Mouse (Mus musculus) stomach, postnatal 0 days (tissue): ENCODE measurements around the gene Mlkl. TPM values are rescaled to one million over a fixed set of nuclear protein-coding genes. Genes with fewer than 3 reads are reported as not detected.
A peak's percentile ranks its signal among the peaks of the same experiment; 100 is the strongest.

Experiments
- ATAC-seq: fragments of 200-750 bp; cut with Nextera tagmentation; 2 replicates; pipeline ENCODE4 v1.8.0; 2017; ENCODE audit not compliant: low FRiP score, low TSS enrichment
- DNase-seq: peaks from one replicate; pipeline ENCODE4 v3.0.0-alpha.2; 2016; ENCODE audit warnings: low spot score
- H3K27ac ChIP-seq: fragments of 300-500 bp; sonication (generic); replicated peaks from 2 replicates; pipeline ENCODE4 v1.5.1; 2014; ENCODE audit warnings: mild to moderate bottlenecking, control low read depth
- H3K27me3 ChIP-seq: fragments of 300-500 bp; sonication (generic); 2 replicates; pipeline ENCODE4 v1.6.1; 2014; ENCODE audit warnings: low read length; ENCODE audit not compliant: control insufficient read depth, insufficient read depth
- H3K36me3 ChIP-seq: fragments of 300-500 bp; sonication (generic); 2 replicates; pipeline ENCODE4 v1.6.1; 2014; ENCODE audit warnings: low read length, mixed read lengths; ENCODE audit not compliant: control insufficient read depth, insufficient read depth
- H3K4me1 ChIP-seq: fragments of 300-500 bp; sonication (generic); replicated peaks from 2 replicates; pipeline ENCODE4 v1.6.1; 2014; ENCODE audit warnings: antibody characterized with exemption; ENCODE audit not compliant: control insufficient read depth, insufficient read depth
- H3K4me2 ChIP-seq: fragments of 300-500 bp; sonication (generic); replicated peaks from 2 replicates; pipeline ENCODE4 v1.6.1; 2014; ENCODE audit warnings: low read depth, mild to moderate bottlenecking, control low read depth, moderate library complexity
- H3K4me3 ChIP-seq: fragments of 300-500 bp; sonication (generic); 2 replicates; pipeline ENCODE4 v1.5.1; 2014; ENCODE audit warnings: low read depth, low read length, control low read depth
- H3K9ac ChIP-seq: fragments of 300-500 bp; sonication (generic); 2 replicates; pipeline ENCODE4 v1.6.1; 2014; ENCODE audit warnings: mild to moderate bottlenecking, low read length, control low read depth, mixed read lengths
- H3K9me3 ChIP-seq: fragments of 300-500 bp; sonication (generic); 2 replicates; pipeline ENCODE4 v1.6.1; 2016; ENCODE audit warnings: low read length; ENCODE audit not compliant: control insufficient read depth
- CTCF ChIP-seq: IDR thresholded peaks from 2 replicates; pipeline ENCODE4 v1.5.1; 2016; ENCODE audit warnings: antibody characterized with exemption, low read depth, mild to moderate bottlenecking, moderate library complexity
- EP300 ChIP-seq: optimal IDR thresholded peaks from 2 replicates; pipeline ENCODE3; 2016; ENCODE audit warnings: antibody characterized with exemption
- WGBS: fragments of 180-500 bp; shearing (Covaris S2); extraction: QIAGEN DNeasy Blood & Tissue Kit; methylation state at CpG from one replicate; pipeline ENCODE4 v1.1.7; 2014; 5-methylcytosine and 5-hydroxymethylcytosine counted together
- polyA plus RNA-seq: library from polyadenylated mRNA; unstranded; fragments of >200 nt; fragmentation: Nextera tagmentation; extraction: Ambion mirVana; gene quantifications from 2 replicates; pipeline ENCODE4 v1.2.1, GENCODE M21; 2015

Gene Mlkl
- 4.4 and 4.8 TPM in 2 replicates for polyA plus RNA-seq

- H3K4me1 ChIP-seq: no peaks in the 10 kb centered on the region
- DNase-seq (peak; percentile 76), ATAC-seq (peak; percentile 63)
- H3K27ac ChIP-seq: peak within 1 kb of the TSS; percentile 31; the same call in 1 of the 2 replicates
- H3K9me3 ChIP-seq: no peaks in the 10 kb centered on the region
- H3K27me3 ChIP-seq: no peaks in the 10 kb centered on the region
- no peak for TF ChIP-seq CTCF
- TF ChIP-seq EP300: no peak
- WGBS: under 1% methylated on average over 29 of the region's 29 CpGs
- peak within 1 kb of the TSS; percentile 57 for H3K9ac ChIP-seq
- H3K4me2 ChIP-seq: peak within 1 kb of the TSS; percentile 82
- H3K36me3 ChIP-seq: no peaks in the 10 kb centered on the region
- peak within 1 kb of the TSS; percentile 54 for H3K4me3 ChIP-seq
These were observed at the start of gene Mlkl for GRCm38 (mm10) chr8:111337890-111338347. Gene Mlkl (minus strand): TSS chr8:111338177.

- no peak overlapping the region for H3K27ac ChIP-seq
- no peaks in the 10 kb centered on the region for H3K4me1 ChIP-seq
- H3K36me3 ChIP-seq: no peaks in the 10 kb centered on the region
- H3K4me3 ChIP-seq: no peak overlapping the region
- no peaks in the 10 kb centered on the region for H3K27me3 ChIP-seq
- no peak overlapping the region for H3K4me2 ChIP-seq
- no peak for TF ChIP-seq CTCF
- no peak for TF ChIP-seq EP300
- DNase-seq (no peak), ATAC-seq (no peak)
- H3K9ac ChIP-seq: no peak overlapping the region
- WGBS: 28% methylated on average over 9 of the region's 9 CpGs
- H3K9me3 ChIP-seq: no peaks in the 10 kb centered on the region
These were observed 47.9 kb upstream of the Mlkl start for GRCm38 (mm10) chr8:111385915-111386314.

- DNase-seq (no peak), ATAC-seq (0 out of 2 replicates have a peak, but pooled peaks have one; percentile 67)
- Histone ChIP-seq H3K9me3 (no peaks in the 10 kb centered on the region), H3K4me3 (no peak overlapping the region), H3K4me2 (no peak overlapping the region), H3K4me1 (no peaks in the 10 kb centered on the region), H3K36me3 (no peaks in the 10 kb centered on the region), H3K27me3 (no peaks in the 10 kb centered on the region), H3K9ac (no peak overlapping the region), H3K27ac (no peak overlapping the region)
- 32% methylated on average over 2 of the region's 2 CpGs for WGBS
- TF ChIP-seq CTCF (no peak), EP300 (no peak)
These were observed 46.7 kb upstream of the Mlkl start for GRCm38 (mm10) chr8:111384628-111385027.

- DNase-seq (no peak), ATAC-seq (no peak)
- no peak overlapping the region for H3K27ac ChIP-seq
- no peaks in the 10 kb centered on the region for H3K9me3 ChIP-seq
- no peaks in the 10 kb centered on the region for H3K27me3 ChIP-seq
- no peak overlapping the region for H3K4me2 ChIP-seq
- no peaks in the 10 kb centered on the region for H3K36me3 ChIP-seq
- H3K4me1 ChIP-seq: no peaks in the 10 kb centered on the region; the same call in 1 of the 2 replicates
- no peak overlapping the region for H3K4me3 ChIP-seq
- H3K9ac ChIP-seq: no peak overlapping the region
- WGBS: 61% methylated on average over 6 of the region's 6 CpGs
- TF ChIP-seq CTCF: no peak
- TF ChIP-seq EP300: no peak
These were observed 37.2 kb upstream of the Mlkl start for GRCm38 (mm10) chr8:111375192-111375591.

GRCm38 (mm10) chr8:111369711-111370110 lies 31.7 kb upstream of the Mlkl start:
- WGBS: 65% methylated on average over 9 of the region's 9 CpGs
- H3K9ac ChIP-seq: no peak overlapping the region
- no peaks in the 10 kb centered on the region for H3K36me3 ChIP-seq
- no peak overlapping the region for H3K4me3 ChIP-seq
- no peaks in the 10 kb centered on the region; the same call in 1 of the 2 replicates for H3K4me1 ChIP-seq
- 0 out of 2 replicates have a peak overlapping the region, but pooled peaks have one; percentile 46 for H3K27ac ChIP-seq
- no peak for ATAC-seq
- no peak overlapping the region for H3K4me2 ChIP-seq
- TF ChIP-seq EP300 (no peak), CTCF (no peak)
- no peaks in the 10 kb centered on the region for H3K27me3 ChIP-seq
- no peaks in the 10 kb centered on the region for H3K9me3 ChIP-seq
- DNase-seq: no peak

GRCm38 (mm10) chr8:111367350-111367749 lies 29.4 kb upstream of the Mlkl start:
- Histone ChIP-seq H3K9me3 (no peaks in the 10 kb centered on the region), H3K4me3 (no peak overlapping the region), H3K4me1 (no peaks in the 10 kb centered on the region; the same call in 1 of the 2 replicates), H3K27ac (peak overlapping the region; percentile 83), H3K4me2 (peak overlapping the region; percentile 37), H3K36me3 (no peaks in the 10 kb centered on the region), H3K9ac (peak overlapping the region; percentile 18; the same call in 1 of the 2 replicates), H3K27me3 (no peaks in the 10 kb centered on the region)
- TF ChIP-seq CTCF (no peak), EP300 (no peak)
- ATAC-seq: no peak
- WGBS: 80% methylated on average over 8 of the region's 8 CpGs
- DNase-seq: no peak
